Mouse (Mus musculus): ENCODE data around the gene Gm37240.
"Not testable (repeated sequence)": the region's sequence is repeated elsewhere in the genome, so short reads cannot be mapped to it uniquely, and the experiment has no call there.

The Gm37240 gene

GRCm38 (mm10) chr3:84686799-84687487 is 1200.4 kb downstream of the Gm37240 start:
- no peak for DNase-seq

- DNase-seq, result no peak
Observed at GRCm38 (mm10) chr3:84686294-84686672, 1201.0 kb downstream of the Gm37240 start.

GRCm38 (mm10) chr3:84685662-84686293 is 1201.5 kb downstream of the Gm37240 start:
- DNase-seq, result no peak

GRCm38 (mm10) chr3:84683788-84684187 is 1203.5 kb downstream of the Gm37240 start:
- DNase-seq, result no peak

GRCm38 (mm10) chr3:84681699-84682098 is 1205.6 kb downstream of the Gm37240 start:
- DNase-seq, result no peak

GRCm38 (mm10) chr3:84680062-84680461 is 1207.3 kb downstream of the Gm37240 start:
- no peak for DNase-seq

- no peak for DNase-seq
Observed at GRCm38 (mm10) chr3:84679542-84679941, 1207.8 kb downstream of the Gm37240 start.

- no peak for DNase-seq
Observed at GRCm38 (mm10) chr3:84678891-84679290, 1208.4 kb downstream of the Gm37240 start.

GRCm38 (mm10) chr3:84675710-84676109 is 1211.6 kb downstream of the Gm37240 start:
- DNase-seq, result no peak

- DNase-seq, result no peak
Observed at GRCm38 (mm10) chr3:84673552-84673951, 1213.8 kb downstream of the Gm37240 start.

- no peak for DNase-seq
Observed at GRCm38 (mm10) chr3:84672136-84672535, 1215.2 kb downstream of the Gm37240 start.

GRCm38 (mm10) chr3:84668957-84669356 is 1218.4 kb downstream of the Gm37240 start:
- DNase-seq, result no peak

- peak in 1 of 2 experiments; percentile 17 for DNase-seq
Observed at GRCm38 (mm10) chr3:84665255-84666073, 1221.9 kb downstream of the Gm37240 start.

- no peak for DNase-seq
Observed at GRCm38 (mm10) chr3:84664686-84665085, 1222.6 kb downstream of the Gm37240 start.

- DNase-seq, result no peak
Observed at GRCm38 (mm10) chr3:84663858-84664257, 1223.5 kb downstream of the Gm37240 start.

GRCm38 (mm10) chr3:84663079-84663478 is 1224.2 kb downstream of the Gm37240 start:
- no peak for DNase-seq

- no peak for DNase-seq
Observed at GRCm38 (mm10) chr3:84660380-84660779, 1226.9 kb downstream of the Gm37240 start.

- no peak for DNase-seq
Observed at GRCm38 (mm10) chr3:84658872-84659271, 1228.4 kb downstream of the Gm37240 start.

- no peak for DNase-seq
Observed at GRCm38 (mm10) chr3:84658017-84658416, 1229.3 kb downstream of the Gm37240 start.

- DNase-seq, result no peak
Observed at GRCm38 (mm10) chr3:84657240-84657639, 1230.1 kb downstream of the Gm37240 start.

- not testable (repeated sequence) for DNase-seq
Observed at GRCm38 (mm10) chr3:84655785-84656150, 1231.5 kb downstream of the Gm37240 start.

- DNase-seq, result peak in 1 of 2 experiments; percentile 35
Observed at GRCm38 (mm10) chr3:84654900-84655784, 1232.2 kb downstream of the Gm37240 start.
